Mouse (Mus musculus) limb, embryonic 11.5 days (tissue): ENCODE data around the gene Ptpn12. TPM values are rescaled to one million over a fixed set of nuclear protein-coding genes. Genes with fewer than 3 reads are reported as not detected.

Experiments
- ATAC-seq: fragments of 200-750 bp; cut with Nextera tagmentation; 2 replicates; pipeline ENCODE4 v1.8.0; 2017; ENCODE audit warnings: low read depth; ENCODE audit not compliant: insufficient number of reproducible peaks, low FRiP score, low TSS enrichment
- DNase-seq: peaks from one replicate; pipeline ENCODE4 v3.0.0-alpha.2; 2015; ENCODE audit warnings: low spot score
- H3K27ac ChIP-seq: fragments of 300-500 bp; sonication (generic); replicated peaks from 2 replicates; pipeline ENCODE4 v1.5.1; 2014; ENCODE audit warnings: low read depth, mild to moderate bottlenecking, low read length
- H3K27me3 ChIP-seq: fragments of 300-500 bp; sonication (generic); 2 replicates; pipeline ENCODE4 v1.6.1; 2014; ENCODE audit warnings: mild to moderate bottlenecking, low read length, mixed read lengths; ENCODE audit not compliant: control insufficient read depth, insufficient read depth
- H3K36me3 ChIP-seq: fragments of 300-500 bp; sonication (generic); 2 replicates; pipeline ENCODE4 v1.6.1; 2014; ENCODE audit warnings: mild to moderate bottlenecking, low read length, moderate library complexity, mixed read lengths; ENCODE audit not compliant: control insufficient read depth, insufficient read depth
- H3K4me1 ChIP-seq: fragments of 300-500 bp; sonication (generic); 2 replicates; pipeline ENCODE4 v1.6.1; 2014; ENCODE audit warnings: low read length, mixed read lengths; ENCODE audit not compliant: control insufficient read depth, insufficient read depth
- H3K4me2 ChIP-seq: fragments of 300-500 bp; sonication (generic); 2 replicates; pipeline ENCODE4 v1.6.1; 2014; ENCODE audit warnings: low read depth, mild to moderate bottlenecking, moderate library complexity; ENCODE audit not compliant: severe bottlenecking
- H3K4me3 ChIP-seq: fragments of 300-500 bp; sonication (generic); 2 replicates; pipeline ENCODE4 v1.5.1; 2014; ENCODE audit warnings: low read depth, low read length
- H3K9ac ChIP-seq: fragments of 300-500 bp; sonication (generic); 2 replicates; pipeline ENCODE4 v1.6.1; 2014; ENCODE audit warnings: mild to moderate bottlenecking, low read length
- H3K9me3 ChIP-seq: fragments of 300-500 bp; sonication (generic); 2 replicates; pipeline ENCODE4 v1.6.1; 2016; ENCODE audit warnings: low read length; ENCODE audit not compliant: control insufficient read depth
- WGBS: fragments of 180-500 bp; shearing (Covaris S2); extraction: QIAGEN DNeasy Blood & Tissue Kit; methylation state at CpG from one replicate; pipeline ENCODE4 v1.1.7; 2014; 5-methylcytosine and 5-hydroxymethylcytosine counted together
- polyA plus RNA-seq: library from polyadenylated mRNA; unstranded; fragments of >200 nt; fragmentation: Nextera tagmentation; extraction: Ambion mirVana; gene quantifications from 2 replicates; pipeline ENCODE4 v1.2.1, GENCODE M21; 2014

The Ptpn12 gene
- polyA plus RNA-seq, 1 experiment from 2014 or later, result 27.4 TPM

DNA sequence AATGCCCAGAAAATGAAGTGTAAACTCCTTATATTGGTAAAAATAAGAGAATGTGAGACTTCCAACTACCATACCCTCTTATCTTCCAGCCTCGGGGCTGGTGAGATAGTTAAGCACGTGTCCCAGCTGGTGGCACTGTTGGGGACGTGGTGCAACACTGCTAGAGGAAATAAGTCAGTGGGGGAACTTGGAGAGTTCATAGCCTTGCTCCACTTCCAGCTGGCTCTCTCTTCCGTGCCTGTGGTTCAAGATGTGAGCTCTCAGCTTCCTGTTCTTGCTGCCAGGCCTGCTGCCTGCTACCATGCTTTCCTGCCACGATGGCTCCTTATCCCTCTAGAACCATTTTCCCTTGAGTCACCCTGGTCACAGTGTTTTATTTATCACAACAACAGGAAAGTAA, 114.5 kb downstream of the Ptpn12 start:
- no peak overlapping the region for H3K4me3 ChIP-seq
- H3K9me3 ChIP-seq, result no peaks in the 10 kb centered on the region
- H3K36me3 ChIP-seq, result no peaks in the 10 kb centered on the region
- H3K27me3 ChIP-seq, result no peaks in the 10 kb centered on the region
- WGBS, result 48% methylated on average over 5 of the region's 5 CpGs
- DNase-seq (no peak), ATAC-seq (no peak)
- H3K4me2 ChIP-seq, result no peak overlapping the region
- no peaks in the 10 kb centered on the region for H3K4me1 ChIP-seq
- no peak overlapping the region for H3K27ac ChIP-seq
- no peak overlapping the region for H3K9ac ChIP-seq

DNA sequence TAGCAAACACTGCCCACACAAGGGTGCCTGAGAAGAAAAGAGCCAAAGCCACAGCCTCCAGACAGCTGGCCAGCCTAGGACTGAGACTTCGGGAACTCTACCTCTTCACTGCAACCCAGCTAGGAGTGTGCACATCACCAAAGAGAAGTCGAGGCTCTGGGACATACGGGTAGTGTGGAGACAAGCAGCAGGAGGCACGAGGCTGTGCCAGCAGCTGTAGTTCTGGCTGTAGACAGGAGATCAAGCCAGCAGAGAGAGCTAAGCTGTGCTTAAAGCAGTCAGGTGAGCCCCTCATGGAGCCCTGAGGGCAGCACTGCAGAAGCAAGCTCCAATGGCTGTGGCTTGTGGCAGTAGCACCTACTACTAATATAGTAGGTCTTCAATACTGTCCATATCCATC, 115.0 kb downstream of the Ptpn12 start:
- WGBS, result 88% methylated on average over 4 of the region's 4 CpGs
- ATAC-seq, result no peak
- H3K4me1 ChIP-seq, result no peaks in the 10 kb centered on the region
- no peak overlapping the region for H3K4me3 ChIP-seq
- no peak overlapping the region for H3K27ac ChIP-seq
- H3K36me3 ChIP-seq, result no peaks in the 10 kb centered on the region
- no peaks in the 10 kb centered on the region for H3K9me3 ChIP-seq
- DNase-seq, result no peak
- H3K4me2 ChIP-seq, result no peak overlapping the region
- H3K9ac ChIP-seq, result no peak overlapping the region
- no peaks in the 10 kb centered on the region for H3K27me3 ChIP-seq

DNA sequence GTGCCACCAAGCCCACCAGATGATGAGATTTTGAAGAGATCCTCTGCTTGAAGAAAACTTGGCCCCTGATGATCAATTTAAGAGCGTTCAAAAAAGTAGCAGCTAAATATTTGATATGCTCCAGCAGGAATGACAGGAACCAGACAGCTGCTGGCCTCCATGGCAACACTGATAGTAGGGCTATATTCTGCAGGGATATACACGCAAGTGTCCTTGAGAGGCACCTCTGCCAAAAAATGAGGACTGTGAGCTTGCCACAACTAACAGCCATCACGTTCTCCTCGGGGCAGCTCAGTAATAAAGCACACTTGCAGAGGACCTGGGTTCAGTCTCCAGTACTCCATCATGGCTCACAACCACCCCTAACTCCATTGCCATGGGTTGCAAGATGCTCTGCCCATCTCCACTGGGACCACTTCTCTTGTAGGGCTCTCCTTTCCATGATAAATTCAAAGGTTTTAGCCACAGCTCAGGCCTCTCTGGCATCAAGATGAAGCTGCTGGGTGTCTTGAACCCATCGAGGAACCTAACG, 115.6 kb downstream of the Ptpn12 start:
- WGBS, result 90% methylated on average over 6 of the region's 6 CpGs
- DNase-seq (no peak), ATAC-seq (no peak)
- Histone ChIP-seq H3K36me3 (no peaks in the 10 kb centered on the region), H3K9ac (no peak overlapping the region), H3K9me3 (no peaks in the 10 kb centered on the region), H3K4me2 (no peak overlapping the region), H3K27me3 (no peaks in the 10 kb centered on the region), H3K27ac (no peak overlapping the region), H3K4me1 (no peaks in the 10 kb centered on the region), H3K4me3 (no peak overlapping the region)

DNA sequence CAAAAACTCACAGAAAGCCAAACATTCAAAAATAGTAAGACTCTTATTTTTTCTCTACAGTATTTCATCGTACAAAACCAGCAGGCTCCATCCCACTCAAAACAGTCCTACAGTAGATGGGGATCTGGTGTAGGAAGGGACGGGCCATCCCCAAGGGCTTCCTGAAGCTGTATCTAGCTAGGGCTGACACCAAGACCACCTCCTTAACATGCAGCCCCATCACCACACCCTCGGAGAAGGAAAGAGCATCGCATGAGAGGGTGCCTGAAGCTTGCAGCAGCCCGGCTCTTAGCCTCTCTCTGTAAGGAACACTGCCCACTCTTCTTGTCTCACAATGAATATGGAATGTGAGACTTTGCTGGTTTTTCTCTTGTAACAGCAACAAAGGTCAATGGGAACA, 117.2 kb downstream of the Ptpn12 start:
- H3K27ac ChIP-seq, result no peak overlapping the region
- H3K9me3 ChIP-seq, result no peaks in the 10 kb centered on the region
- ATAC-seq (no peak), DNase-seq (no peak)
- H3K4me3 ChIP-seq, result no peak overlapping the region
- no peak overlapping the region for H3K4me2 ChIP-seq
- no peaks in the 10 kb centered on the region for H3K27me3 ChIP-seq
- H3K9ac ChIP-seq, result no peak overlapping the region
- no peaks in the 10 kb centered on the region for H3K36me3 ChIP-seq
- WGBS, result 86% methylated on average over 5 of the region's 5 CpGs
- H3K4me1 ChIP-seq, result no peaks in the 10 kb centered on the region

Other genes starting within 250 kb of the Ptpn12 start
- 17.7 and 21.2 TPM in 2 replicates for gene Phtf2, start 173.8 kb downstream of the Ptpn12 start, polyA plus RNA-seq
- gene Tmem60, start 173.7 kb downstream of the Ptpn12 start, polyA plus RNA-seq, result 46.1 and 51.4 TPM in 2 replicates
- 6.8 and 7.1 TPM in 2 replicates for gene Rsbn1l, start 99.5 kb downstream of the Ptpn12 start, polyA plus RNA-seq
- 1.4 and 2.2 TPM in 2 replicates for gene Gsap, start 130.3 kb upstream of the Ptpn12 start, polyA plus RNA-seq